Mouse (Mus musculus): ENCODE data around the gene Adcyap1r1.

Adcyap1r1 gene

DNA sequence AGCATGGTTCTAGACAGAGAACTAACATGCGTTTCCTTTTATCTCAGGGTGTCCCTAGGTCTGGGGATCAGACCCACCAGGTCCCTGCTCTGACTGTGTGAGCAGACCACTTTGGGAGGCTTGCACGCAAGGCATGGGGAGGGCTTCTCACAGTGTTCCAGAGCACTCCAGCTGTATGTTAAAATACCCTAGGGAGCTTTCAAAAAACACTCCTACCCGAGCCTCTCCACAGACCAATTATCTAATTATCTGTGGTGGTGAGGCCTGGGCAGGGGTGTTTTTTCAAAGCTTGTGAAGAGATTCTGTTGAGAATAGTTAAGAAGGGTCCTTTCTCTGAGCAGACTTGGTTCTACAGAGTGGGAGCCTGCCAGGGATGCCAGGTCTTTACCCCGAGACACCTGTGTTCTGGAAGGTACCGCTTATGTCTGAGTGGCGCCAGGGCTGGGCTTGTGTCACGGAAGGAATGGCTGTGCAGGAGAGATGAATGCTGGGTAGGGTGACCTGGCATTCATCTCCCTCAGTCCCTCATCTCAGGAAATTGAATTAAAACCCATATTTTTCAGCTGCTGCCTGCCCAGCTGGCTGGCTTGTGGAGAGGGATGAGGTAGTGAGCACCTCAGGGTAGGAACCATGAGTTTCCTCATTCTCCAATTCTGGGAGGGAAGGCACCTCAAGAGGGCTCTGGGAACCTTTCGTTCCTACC is 2.7 kb upstream of the Adcyap1r1 start:
- DNase-seq (ENCODE audit: low read depth, low spot score) = no peak

DNA sequence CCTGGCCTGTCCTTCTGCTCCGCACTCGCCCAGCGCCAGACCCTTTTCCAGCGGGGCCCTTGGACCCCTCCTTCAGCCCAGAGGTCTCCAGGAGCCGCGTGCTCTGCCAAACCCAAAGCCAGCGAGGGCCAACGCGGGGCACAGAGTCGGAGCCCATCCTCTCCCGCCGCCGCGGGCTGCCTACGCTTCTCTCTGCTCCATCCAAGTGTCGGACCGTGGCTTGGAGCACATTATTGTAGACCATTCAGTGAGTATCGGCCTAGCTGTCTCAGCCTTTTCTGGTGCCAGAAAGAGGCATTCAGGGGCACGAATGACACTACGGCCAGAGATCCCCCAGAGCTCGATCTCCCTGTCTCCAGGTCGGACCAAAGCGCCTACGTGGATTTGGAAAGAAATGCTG is 603 bp downstream of the Adcyap1r1 start:
- no peak for DNase-seq (ENCODE audit: low read depth, low spot score)

DNA sequence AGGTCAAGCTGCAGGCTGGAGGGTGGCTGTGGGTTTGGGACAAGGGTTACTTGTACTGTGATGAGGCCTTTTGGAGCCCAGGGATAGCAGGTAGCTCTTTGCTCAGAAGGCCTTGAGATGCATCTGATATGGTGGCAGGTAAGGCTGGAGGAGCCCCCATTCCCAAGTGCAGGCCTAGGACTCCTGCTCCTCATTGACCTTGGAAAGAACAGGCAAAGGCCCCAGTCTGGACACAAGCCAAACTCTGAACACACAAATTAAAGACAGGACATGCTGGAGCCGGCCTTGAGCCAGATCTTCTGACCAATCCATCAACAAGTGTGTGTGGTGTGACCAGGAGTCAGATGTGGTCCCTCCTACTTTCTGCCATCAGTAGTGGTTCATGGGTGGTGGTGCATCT is 1.8 kb downstream of the Adcyap1r1 start:
- DNase-seq (ENCODE audit: low read depth, low spot score) = no peak

DNA sequence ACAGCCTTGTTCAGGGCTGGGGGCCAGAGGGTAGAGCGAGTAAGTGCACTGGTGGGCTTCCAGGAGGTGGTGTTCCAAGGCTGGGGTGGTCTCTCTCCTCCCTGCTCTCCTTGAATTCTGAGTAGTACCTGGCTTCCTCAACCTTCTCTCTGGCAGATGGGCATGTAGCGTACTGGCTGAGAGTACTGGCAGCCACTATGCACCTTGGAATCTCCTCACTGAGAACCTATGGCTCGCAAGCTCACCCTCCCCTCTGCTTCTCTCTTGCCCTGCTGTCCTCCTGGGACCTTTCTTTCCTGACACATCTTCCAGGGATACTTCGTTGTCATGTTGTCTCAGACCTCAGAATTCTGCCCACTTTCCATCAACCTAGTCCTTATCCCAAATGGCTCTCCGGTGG is 3.9 kb downstream of the Adcyap1r1 start:
- no peak for DNase-seq (ENCODE audit: low read depth, low spot score)

DNA sequence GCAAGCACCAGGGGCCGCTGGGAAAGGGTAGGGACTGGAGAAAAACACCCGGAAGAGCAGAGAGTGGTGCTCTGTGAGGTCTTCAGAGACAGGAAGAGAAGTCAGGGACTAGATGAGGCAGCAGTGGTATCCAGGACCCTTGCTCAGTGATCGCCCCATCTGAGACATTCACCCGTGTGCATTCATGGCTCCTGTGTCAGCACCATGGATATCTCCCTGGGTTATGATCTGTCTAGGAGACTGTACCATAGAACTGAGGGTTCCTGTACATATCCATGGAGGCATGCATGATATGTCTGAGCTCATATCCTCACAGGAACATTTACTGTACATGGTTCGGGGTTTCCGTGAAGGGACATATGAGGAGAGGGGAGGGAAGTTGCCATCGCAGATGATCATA is 5.9 kb downstream of the Adcyap1r1 start:
- no peak for DNase-seq (ENCODE audit: low read depth, low spot score)

DNA sequence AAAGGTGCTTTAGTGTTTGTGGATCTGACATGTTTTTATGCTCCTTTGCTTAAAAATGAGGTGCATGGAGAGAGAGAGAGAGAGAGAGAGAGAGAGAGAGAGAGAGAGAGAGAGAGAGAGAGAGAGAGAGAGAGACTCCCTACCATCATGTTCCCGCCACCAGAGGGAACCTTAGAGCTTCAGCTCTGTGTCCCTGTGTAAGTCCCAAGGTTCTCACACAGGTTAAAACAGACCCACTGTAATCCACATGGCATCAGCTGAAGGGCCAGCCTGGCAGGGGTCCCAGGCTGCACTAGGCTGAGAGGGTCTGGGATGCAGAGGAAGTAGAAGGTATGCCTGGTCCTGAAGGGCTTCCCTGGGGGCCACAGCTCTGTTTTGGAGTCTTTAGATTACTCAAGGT is 6.4 kb downstream of the Adcyap1r1 start:
- DNase-seq (ENCODE audit: low read depth, low spot score) = no peak

DNA sequence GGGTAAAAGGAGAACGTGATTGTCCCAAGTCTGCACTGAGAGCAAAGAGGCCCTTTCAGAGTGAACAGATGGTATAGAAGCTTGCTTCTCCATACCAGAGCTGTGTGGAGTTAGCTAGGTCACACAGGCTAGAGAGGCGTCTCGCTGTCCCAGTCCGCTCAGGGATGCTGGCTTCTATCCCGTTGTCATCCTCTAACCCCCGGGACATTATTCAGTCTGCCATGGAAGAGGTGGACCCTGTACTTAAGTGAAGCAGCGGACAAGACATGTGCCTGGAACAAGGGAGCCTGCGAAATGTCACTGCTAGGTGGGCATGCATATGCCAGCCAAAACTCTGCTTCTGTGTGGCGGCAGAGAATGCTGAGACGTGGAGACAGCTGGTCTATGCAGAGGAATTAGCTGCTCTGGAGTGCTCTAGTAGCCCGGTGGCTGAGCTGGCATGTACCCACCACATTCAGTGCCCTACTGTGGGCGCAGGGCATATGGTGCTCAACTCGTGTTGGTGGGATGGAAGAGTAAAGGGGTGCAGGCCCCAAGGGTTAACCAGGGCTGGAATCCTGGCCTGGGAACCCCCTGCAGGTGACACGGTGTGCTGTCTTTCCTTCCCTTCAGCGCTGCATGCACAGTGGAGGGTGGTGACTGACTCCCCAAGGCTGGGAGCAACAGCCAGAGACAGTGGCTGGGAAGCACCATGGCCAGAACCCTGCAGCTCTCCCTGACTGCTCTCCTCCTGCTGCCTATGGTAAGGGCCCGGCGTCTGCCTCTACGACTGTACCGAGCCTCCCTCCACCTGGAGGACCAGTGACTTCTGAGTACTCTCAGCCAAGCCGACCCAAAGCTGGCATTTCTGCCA is 8.0 kb downstream of the Adcyap1r1 start:
- no peak for DNase-seq (ENCODE audit: low read depth, low spot score)

DNA sequence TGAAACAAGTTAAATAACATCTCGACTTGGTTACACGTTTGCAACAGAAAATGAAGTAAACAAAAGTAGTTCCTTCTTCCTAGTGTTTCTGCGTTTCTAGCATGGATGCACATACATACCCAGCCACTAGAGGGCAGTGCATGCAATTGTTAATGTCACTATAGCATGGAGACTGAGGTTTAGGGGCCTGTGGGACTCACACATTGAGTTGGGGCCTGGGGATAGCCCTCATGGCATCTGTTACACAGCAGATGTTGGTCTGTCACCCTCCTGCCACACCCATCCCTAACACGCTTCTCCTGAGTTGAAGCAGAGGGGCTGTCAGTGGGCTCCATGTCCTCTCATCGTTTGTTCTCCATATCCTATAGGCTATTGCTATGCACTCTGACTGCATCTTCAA is 9.4 kb downstream of the Adcyap1r1 start:
- DNase-seq (ENCODE audit: low read depth, low spot score) = no peak

GRCm38 (mm10) chr6:55461678-55462077 is 9.9 kb downstream of the Adcyap1r1 start:
- no peak for DNase-seq (ENCODE audit: low read depth, low spot score)

DNA sequence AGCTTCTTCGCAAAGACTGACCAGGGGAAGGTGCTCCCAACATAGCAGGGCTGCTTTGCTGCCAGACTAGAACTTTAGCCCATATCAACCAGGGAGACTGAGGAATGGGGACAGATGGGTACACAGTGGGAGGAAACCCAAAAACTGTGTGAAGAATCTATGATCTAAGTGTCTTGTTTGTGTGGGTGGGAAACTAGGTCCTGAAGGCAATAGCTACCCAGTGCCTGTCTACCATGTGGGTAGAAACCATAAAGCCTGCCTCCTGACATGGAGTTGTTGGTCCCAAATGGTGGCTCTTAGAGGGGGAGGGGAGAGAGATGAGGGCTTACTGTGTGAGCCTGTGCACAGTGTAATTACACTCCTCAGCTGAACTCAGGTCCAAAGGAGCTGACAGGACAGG is 10.6 kb downstream of the Adcyap1r1 start:
- no peak for DNase-seq (ENCODE audit: low read depth, low spot score)

GRCm38 (mm10) chr6:55463966-55464365 is 12.2 kb downstream of the Adcyap1r1 start:
- DNase-seq (ENCODE audit: low read depth, low spot score) = no peak

DNA sequence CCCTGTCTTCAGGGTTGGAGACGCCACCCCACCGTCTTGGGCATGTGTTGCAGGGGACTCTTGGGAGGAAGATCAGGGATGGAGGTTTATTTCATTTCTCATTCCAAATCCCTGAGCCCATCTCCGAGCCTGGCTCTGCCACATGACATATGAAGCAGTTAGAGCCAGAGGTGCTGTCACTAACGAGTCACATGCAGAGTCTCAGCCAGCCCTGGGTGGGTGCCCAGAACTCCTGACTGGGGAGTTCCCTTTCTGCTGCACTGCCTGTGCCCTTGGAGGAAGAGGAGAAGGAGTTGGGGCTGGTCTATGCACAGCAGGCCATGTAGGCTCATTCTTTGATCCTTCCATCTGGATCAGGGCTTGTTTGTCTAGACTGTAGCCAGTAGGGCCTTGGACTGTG is 13.5 kb downstream of the Adcyap1r1 start:
- DNase-seq (ENCODE audit: low read depth, low spot score) = no peak

GRCm38 (mm10) chr6:55466301-55466761 is 14.6 kb downstream of the Adcyap1r1 start:
- no peak for DNase-seq (ENCODE audit: low read depth, low spot score)

DNA sequence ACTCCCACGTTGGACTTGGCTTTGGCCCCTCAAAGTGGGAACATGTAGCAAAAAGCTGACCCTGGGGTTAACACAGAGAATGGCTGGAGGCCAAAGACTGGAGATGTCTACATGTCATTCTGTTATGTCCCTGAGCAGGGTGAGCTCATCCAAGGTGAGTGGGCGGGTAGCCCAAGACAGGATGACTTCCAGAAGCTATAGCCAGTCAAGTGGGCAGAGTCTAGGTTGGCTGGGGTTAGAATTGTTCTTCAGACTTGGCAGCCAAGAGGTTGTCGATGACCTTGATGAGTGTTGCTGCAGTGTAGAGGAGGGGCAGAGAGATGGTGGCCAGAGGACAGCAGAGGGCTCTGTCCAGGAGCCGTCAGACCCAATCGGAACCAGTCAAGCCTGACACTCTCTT is 18.9 kb downstream of the Adcyap1r1 start:
- no peak for DNase-seq (ENCODE audit: low read depth, low spot score)

DNA sequence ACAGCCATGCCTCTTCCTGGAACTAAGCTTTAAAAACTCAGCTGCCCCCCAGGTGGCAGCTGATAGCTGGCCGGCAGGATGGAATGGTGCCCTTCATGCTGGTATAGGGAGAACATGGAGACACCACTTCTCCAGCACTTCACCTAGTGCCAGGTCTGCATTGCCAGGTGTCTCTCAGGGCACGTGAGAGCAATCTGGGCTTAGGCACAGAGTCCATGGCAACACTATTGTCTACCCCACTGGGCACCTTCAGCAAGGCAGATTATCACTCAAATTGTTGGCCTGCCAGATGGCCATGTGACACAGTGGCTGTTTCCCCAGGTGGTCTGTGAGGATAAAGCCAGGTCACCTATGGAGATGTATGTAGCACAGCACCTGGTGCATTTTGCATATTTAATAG is 20.6 kb downstream of the Adcyap1r1 start:
- DNase-seq (ENCODE audit: low read depth, low spot score) = no peak

DNA sequence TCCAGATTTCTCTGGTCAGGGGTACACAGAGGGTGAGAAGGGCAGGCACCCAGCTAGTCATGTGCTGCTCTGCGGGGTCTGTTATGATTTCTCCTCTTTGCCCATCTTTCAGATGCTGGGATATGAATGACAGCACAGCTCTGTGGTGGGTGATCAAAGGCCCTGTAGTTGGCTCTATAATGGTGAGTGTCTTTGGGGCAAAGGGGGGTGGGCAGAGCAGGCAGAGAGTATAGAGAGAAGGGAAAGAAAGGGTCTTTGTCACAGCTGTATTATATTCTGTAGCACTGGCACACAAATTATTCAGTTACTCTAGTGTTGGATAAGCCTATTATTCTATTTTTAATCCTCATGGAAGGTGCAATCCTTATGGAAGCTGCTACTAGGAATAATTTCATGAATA is 29.2 kb downstream of the Adcyap1r1 start:
- no peak for DNase-seq (ENCODE audit: low read depth, low spot score)

DNA sequence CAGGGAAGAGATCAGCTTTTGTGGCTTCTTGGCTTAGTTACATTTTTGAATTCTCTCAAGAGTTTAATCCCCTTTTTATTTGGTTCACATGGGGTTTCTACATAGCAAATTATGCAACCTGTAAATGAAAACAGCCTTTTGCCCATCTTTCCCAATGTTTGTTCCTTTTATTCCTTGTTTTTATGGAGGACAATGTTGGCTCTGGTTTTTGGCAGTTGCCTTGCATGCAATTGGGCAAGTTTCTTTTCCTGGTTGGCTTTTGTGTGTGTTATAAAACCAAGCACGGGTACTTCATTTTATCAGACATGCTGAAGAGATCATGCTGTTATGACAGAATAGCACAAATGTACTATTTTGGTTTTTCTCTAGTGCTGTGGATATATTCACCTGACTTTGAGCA is 30.7 kb downstream of the Adcyap1r1 start:
- no peak for DNase-seq (ENCODE audit: low read depth, low spot score)

- DNase-seq (ENCODE audit: low read depth, low spot score) = no peak
Measured at GRCm38 (mm10) chr6:55483360-55483759, 31.6 kb downstream of the Adcyap1r1 start.

GRCm38 (mm10) chr6:55484224-55484623 is 32.4 kb downstream of the Adcyap1r1 start:
- peak; percentile 82 for DNase-seq (ENCODE audit: low read depth, low spot score)

GRCm38 (mm10) chr6:55485216-55485615 is 33.4 kb downstream of the Adcyap1r1 start:
- no peak for DNase-seq (ENCODE audit: low read depth, low spot score)

- no peak for DNase-seq (ENCODE audit: low read depth, low spot score)
Measured at GRCm38 (mm10) chr6:55487726-55488125, 35.9 kb downstream of the Adcyap1r1 start.

DNA sequence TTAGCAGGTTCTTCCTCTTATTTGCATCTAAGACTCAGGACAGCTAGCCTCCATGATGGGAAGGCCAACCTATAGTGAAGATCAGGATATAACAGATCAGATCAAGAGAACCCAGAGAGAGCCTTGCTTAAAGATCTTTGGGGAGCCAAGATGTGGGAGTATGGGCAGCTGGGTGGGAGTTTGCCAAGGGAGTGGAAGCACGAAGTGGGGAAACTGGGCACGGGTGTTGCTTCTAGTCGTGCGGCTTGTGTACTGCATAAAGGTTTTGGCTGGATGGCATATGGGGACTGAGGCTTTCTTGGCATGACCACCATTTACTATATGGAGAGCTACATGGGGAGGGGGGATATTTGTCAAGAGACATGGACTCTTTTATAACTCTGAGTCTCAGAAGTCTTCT is 44.4 kb downstream of the Adcyap1r1 start:
- no peak for DNase-seq (ENCODE audit: low read depth, low spot score)

- DNase-seq (ENCODE audit: low read depth, low spot score) = no peak
Measured at GRCm38 (mm10) chr6:55498753-55499152, 47.0 kb downstream of the Adcyap1r1 start.
